Mouse (Mus musculus): ENCODE results near the gene Fem1b. TPM values are rescaled to one million over a fixed set of nuclear protein-coding genes. Genes with fewer than 3 reads are reported as not detected.

The Fem1b gene
- polyA plus RNA-seq, 1 experiment from 2014 or later: 17.7 TPM

DNA sequence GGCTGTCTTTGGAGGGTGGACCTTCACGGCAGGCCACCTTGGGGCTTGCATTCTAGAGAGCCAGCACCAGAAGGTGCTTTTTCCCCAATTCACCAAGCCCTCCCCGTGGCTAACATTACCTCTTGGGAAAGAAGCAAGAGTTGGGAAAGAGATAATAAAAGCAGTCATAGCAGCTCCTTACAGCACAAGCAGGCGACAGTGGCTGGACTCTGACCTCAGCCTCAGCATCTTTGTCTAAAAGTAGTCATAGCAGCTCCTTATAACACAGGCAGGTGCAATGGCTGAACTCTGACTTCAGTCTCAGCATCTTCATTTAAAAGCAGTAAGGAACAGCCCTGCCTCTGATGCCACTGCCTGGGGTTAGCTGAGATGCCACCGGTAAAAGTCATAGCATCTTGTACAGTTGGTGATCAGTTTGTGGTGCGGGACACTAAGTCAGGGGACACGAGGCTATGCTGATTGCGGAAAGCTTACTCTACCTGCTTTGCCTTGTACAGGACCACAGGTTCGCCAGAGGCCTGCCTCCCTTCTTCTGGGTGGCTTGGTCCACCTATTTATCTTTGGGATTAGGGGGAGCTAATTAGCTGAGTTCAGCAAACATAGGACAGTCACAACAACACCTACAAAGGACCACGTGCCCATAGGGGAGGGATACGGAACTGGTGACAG, 31.8 kb upstream of the Fem1b start:
- no peak for ATAC-seq (ENCODE audit: insufficient number of reproducible peaks, low FRiP score, low TSS enrichment, low read depth)
- H3K9me3 ChIP-seq (replicated peaks): no peaks in the 10 kb centered on the region
- no peak overlapping the region for H3K27ac ChIP-seq (replicated peaks)
- 78% methylated on average over 10 of the region's 10 CpGs for WGBS
- H3K4me1 ChIP-seq: peaks cover 29% of the 10 kb centered on the region
- no peak overlapping the region for H3K9ac ChIP-seq
- no peaks in the 10 kb centered on the region for H3K27me3 ChIP-seq
- no peak overlapping the region for H3K4me3 ChIP-seq (replicated peaks)
- H3K36me3 ChIP-seq: 0 out of 2 replicates have a peak, but pooled peaks cover 6% of the 10 kb centered on the region
- no peak overlapping the region for H3K4me2 ChIP-seq (replicated peaks)

DNA sequence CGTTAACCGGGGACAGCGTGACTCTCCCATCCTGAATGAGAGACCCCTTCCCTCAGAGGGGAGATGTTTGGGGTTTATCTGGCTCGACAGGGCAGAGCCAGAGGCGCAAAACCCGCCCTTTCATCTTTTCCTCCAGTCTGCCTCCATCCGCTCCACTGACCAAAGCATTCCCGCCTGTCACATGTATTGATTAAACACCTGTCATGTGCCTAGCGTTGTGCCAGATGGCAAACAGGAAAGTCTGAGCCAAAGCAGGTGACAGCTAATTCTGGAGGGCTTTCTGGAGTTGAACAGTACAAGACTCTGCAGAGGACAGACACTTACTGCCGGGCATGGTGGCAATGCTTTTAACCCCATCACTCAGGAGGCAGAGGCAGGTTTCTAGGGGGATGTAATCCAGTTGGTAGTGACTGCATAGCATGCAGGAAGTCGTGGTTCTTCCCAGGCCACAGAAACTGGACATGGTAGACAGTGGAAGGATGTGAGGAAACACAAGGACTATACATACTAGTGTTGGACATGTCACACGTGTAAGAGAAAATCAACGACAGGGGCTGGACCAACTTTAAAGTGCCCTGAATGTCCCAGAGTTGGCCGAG, 27.5 kb upstream of the Fem1b start:
- WGBS: 11% methylated on average over 14 of the region's 14 CpGs
- Histone ChIP-seq H3K4me1 (peaks cover 28% of the 10 kb centered on the region), H3K9me3 (replicated peaks) (no peaks in the 10 kb centered on the region), H3K36me3 (no peaks in the 10 kb centered on the region), H3K4me2 (replicated peaks) (peak overlapping the region; percentile 82), H3K27ac (replicated peaks) (peak overlapping the region; percentile 94), H3K4me3 (replicated peaks) (peak overlapping the region; percentile 71), H3K9ac (peak overlapping the region; percentile 82), H3K27me3 (no peaks in the 10 kb centered on the region)
- ATAC-seq (ENCODE audit: insufficient number of reproducible peaks, low FRiP score, low TSS enrichment, low read depth): peak; percentile 32; the same call in 1 of the 2 replicates

DNA sequence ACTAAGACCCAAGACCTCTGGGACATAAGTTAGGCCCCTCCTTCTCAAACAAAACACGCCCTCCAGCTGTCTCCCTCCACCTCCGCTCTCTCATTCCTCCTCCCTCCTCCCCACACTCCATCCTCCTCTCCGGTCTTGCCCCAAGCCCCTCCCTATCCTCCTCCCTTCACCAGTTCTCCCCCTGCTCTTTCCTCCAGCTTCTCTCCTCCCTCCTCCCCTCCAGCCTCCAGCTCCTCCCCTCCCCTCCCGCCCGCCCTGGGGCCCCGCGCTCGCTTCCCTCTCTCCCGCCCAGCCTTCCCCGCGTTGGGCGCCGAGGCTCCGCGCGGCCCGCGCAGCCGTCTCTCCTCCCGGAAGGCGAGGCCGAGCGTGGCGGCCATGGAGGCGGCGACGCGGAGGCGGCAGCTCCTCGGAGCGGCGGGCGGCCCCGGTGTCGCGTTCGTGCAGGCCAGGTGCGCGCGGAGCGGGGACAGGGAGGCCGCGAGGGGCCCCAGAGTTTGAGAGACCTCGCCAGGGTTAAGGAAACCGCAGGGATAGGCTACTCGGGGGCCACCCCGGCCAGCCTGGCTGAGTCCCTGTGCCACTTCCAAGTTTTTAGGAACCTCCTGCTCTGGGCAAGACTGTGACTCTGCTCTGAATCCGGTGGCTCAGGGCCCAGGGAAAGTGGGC, 26.9 kb upstream of the Fem1b start, which contains the start of gene Cln6:
TSS of gene Cln6 (plus strand) at position 280 of the 666 bp plus-strand sequence.
- ATAC-seq (ENCODE audit: insufficient number of reproducible peaks, low FRiP score, low TSS enrichment, low read depth): peak; percentile 93
- H3K9me3 ChIP-seq (replicated peaks): no peaks in the 10 kb centered on the region
- WGBS: under 1% methylated on average over 39 of the region's 48 CpGs

DNA sequence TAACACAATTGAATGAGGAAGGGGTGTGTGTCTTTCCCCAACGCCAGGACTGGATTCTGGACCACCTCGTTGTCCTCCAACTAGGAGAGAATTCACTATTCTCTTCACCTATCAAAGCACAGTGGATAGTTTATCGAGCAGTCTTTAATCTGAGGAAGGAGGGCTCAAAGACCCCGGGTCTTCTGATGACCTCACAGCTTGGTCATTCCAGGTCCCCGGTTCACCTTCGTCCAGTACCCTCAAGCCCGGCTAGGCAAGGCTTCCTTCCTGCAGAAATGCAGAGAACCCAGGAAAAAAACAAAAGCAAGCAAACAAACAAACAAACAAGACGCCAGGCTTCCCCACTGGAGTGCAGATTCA, 26.4 kb upstream of the Fem1b start:
- Histone ChIP-seq H3K9ac (no peak overlapping the region), H3K27me3 (no peaks in the 10 kb centered on the region), H3K4me1 (peaks cover 28% of the 10 kb centered on the region), H3K27ac (replicated peaks) (peak overlapping the region; percentile 82), H3K4me2 (replicated peaks) (peak overlapping the region; percentile 82), H3K36me3 (no peaks in the 10 kb centered on the region), H3K9me3 (replicated peaks) (no peaks in the 10 kb centered on the region), H3K4me3 (replicated peaks) (peak overlapping the region; percentile 71)
- WGBS: 20% methylated on average over 8 of the region's 8 CpGs
- ATAC-seq (ENCODE audit: insufficient number of reproducible peaks, low FRiP score, low TSS enrichment, low read depth): no peak

More for the DNA sequence above, 26.9 kb upstream of the Fem1b start, which contains the start of gene Cln6:
- no peaks in the 10 kb centered on the region for H3K36me3 ChIP-seq
- H3K9ac ChIP-seq: peak within 1 kb of the TSS; percentile 82
- peak within 1 kb of the TSS; percentile 71 for H3K4me3 ChIP-seq (replicated peaks)
- H3K27ac ChIP-seq (replicated peaks): peak within 1 kb of the TSS; percentile 94
- peaks cover 28% of the 10 kb centered on the region for H3K4me1 ChIP-seq
- H3K4me2 ChIP-seq (replicated peaks): peak within 1 kb of the TSS; percentile 82
- no peaks in the 10 kb centered on the region for H3K27me3 ChIP-seq

DNA sequence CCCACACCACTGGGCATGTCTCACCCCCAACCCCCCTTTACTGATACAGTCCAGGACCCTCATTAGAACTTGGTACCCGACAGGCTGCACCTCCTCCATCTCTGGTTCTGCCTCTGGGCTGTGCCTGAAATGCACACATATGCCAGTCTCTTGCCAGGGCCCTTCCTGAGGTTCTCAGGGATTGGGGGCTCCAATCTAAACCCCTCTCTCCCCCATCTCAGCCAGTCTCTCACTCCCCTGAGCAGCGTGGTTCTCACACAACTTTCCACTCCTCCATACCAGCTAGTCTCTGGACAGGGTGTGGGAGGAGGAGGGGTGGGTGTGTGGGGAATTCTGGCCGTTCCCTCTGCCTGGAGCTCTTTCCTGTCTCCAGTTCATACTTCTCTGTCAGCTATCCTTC, 25.9 kb upstream of the Fem1b start:
- H3K27ac ChIP-seq (replicated peaks): peak overlapping the region; percentile 82
- no peaks in the 10 kb centered on the region for H3K36me3 ChIP-seq
- no peak overlapping the region for H3K4me2 ChIP-seq (replicated peaks)
- no peaks in the 10 kb centered on the region for H3K27me3 ChIP-seq
- peaks cover 28% of the 10 kb centered on the region for H3K4me1 ChIP-seq
- no peak for ATAC-seq (ENCODE audit: insufficient number of reproducible peaks, low FRiP score, low TSS enrichment, low read depth)
- 39% methylated on average over 3 of the region's 3 CpGs for WGBS
- no peak overlapping the region for H3K4me3 ChIP-seq (replicated peaks)
- H3K9me3 ChIP-seq (replicated peaks): no peaks in the 10 kb centered on the region
- H3K9ac ChIP-seq: no peak overlapping the region

DNA sequence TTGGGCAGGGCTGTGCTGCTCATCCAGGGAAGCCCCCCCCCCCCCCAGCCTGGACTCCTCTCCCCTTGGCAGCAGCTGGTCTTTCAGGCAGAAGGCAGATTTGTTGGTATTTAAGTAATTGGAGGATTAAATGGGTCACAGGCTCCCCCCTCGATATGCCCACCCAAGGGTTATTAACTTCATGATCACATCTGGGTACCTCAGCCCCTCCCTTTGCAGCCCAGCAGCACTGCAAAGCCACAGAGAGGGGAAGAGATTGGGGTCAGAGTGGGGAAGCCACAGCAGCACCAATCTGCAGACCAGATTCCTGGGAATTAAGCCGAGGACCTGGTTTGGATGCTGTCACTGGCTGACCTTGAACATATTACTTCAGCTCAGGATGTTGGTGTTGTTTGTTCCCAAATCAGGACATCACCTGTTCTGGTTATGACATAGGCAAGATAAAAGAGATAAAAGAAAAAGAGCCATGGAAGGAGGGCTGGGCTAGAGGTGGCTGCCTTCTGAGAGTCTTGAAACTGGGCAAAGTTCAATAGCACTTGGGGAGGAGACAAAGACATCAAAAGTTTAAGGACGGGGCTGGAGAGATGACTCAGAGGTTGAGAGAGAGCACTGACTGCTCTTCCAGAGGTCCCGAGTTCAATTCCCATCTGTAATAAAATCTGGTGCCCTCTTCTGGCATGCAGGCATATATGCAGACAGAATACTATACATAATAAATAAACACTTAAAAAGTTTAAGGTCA, 24.1 kb upstream of the Fem1b start:
- ATAC-seq (ENCODE audit: insufficient number of reproducible peaks, low FRiP score, low TSS enrichment, low read depth): no peak
- Histone ChIP-seq H3K9me3 (replicated peaks) (no peaks in the 10 kb centered on the region), H3K4me3 (replicated peaks) (no peak overlapping the region), H3K27ac (replicated peaks) (no peak overlapping the region), H3K4me2 (replicated peaks) (no peak overlapping the region), H3K4me1 (peaks cover 28% of the 10 kb centered on the region), H3K27me3 (no peaks in the 10 kb centered on the region), H3K36me3 (no peaks in the 10 kb centered on the region), H3K9ac (no peak overlapping the region)
- 51% methylated on average over 4 of the region's 4 CpGs for WGBS

DNA sequence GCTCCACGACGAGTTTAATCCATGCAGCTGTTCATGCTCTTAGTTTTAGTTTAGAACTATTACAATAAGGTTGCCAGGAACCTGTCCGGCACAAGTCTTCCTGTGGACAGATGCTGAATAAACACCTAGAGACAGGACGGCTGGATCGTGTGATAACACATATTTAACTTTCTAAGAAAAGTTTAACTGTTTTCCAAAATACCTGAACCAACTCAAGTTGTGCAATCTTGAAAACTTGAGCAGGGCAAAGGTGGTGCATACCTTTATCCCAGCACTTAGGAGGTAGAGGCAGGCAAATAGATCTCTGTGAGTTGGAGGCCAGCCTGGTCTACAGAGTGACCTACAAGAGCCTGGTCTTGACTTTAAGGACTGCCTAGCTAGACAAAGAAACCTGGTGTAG, 23.2 kb upstream of the Fem1b start:
- 75% methylated on average over 5 of the region's 5 CpGs for WGBS
- no peaks in the 10 kb centered on the region for H3K9me3 ChIP-seq (replicated peaks)
- no peak for ATAC-seq (ENCODE audit: insufficient number of reproducible peaks, low FRiP score, low TSS enrichment, low read depth)
- no peaks in the 10 kb centered on the region for H3K36me3 ChIP-seq
- H3K4me2 ChIP-seq (replicated peaks): no peak overlapping the region
- H3K27me3 ChIP-seq: no peaks in the 10 kb centered on the region
- no peak overlapping the region for H3K9ac ChIP-seq
- H3K4me1 ChIP-seq: peaks cover 19% of the 10 kb centered on the region
- no peak overlapping the region for H3K4me3 ChIP-seq (replicated peaks)
- no peak overlapping the region for H3K27ac ChIP-seq (replicated peaks)

DNA sequence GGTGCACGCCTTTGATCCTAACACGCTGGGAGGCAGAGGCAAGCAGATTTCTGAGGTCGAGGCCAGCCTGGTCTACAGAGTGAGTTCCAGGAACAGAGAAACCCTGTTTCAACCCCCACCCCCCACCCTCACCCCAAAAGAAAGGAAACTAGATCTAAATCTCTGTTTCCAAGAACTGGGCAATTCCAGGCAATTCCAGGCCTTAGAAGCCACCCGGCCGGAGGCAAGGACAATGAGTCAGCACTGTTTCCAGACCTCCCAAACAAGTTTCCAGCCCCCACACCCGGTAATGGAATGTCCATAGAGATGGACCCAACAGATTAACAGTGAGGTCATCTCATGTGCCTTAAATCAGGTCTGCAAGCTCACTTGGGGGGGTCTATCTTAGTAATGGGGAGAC, 18.1 kb upstream of the Fem1b start:
- no peak for ATAC-seq (ENCODE audit: insufficient number of reproducible peaks, low FRiP score, low TSS enrichment, low read depth)
- Histone ChIP-seq H3K27ac (replicated peaks) (no peak overlapping the region), H3K27me3 (no peaks in the 10 kb centered on the region), H3K9me3 (replicated peaks) (no peaks in the 10 kb centered on the region), H3K4me3 (replicated peaks) (no peak overlapping the region), H3K36me3 (no peaks in the 10 kb centered on the region), H3K4me1 (peaks cover 15% of the 10 kb centered on the region; the same call in 1 of the 2 replicates), H3K4me2 (replicated peaks) (no peak overlapping the region), H3K9ac (no peak overlapping the region)
- 76% methylated on average over 6 of the region's 6 CpGs for WGBS

DNA sequence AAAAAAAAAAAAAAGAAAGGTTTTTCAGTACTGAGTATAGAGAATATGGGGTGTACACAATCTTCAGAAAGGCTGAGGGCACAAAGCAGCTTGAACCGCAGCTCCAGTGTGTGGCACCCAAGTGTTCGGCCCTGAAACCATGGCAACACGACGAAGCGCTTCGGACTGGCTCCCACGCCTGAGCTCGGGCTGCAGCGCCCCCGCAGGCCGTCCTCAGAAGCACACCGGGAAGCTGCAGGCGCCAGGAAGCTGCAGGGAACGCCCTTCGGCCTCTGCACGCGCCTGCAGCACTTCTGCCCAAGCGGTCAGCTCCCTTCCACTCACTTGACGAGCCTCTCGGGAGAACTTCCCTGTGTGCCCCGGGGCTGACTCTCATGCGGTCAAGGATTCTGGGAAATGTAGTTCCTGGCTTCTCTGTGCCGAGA, 16.9 kb upstream of the Fem1b start:
- ATAC-seq (ENCODE audit: insufficient number of reproducible peaks, low FRiP score, low TSS enrichment, low read depth): peak; percentile 91
- Histone ChIP-seq H3K36me3 (no peaks in the 10 kb centered on the region), H3K4me2 (replicated peaks) (peak overlapping the region; percentile 51), H3K27ac (replicated peaks) (peak overlapping the region; percentile 68), H3K9ac (no peak overlapping the region), H3K9me3 (replicated peaks) (no peaks in the 10 kb centered on the region), H3K27me3 (no peaks in the 10 kb centered on the region), H3K4me1 (peaks cover 15% of the 10 kb centered on the region; the same call in 1 of the 2 replicates), H3K4me3 (replicated peaks) (peak overlapping the region; percentile 42)
- under 1% methylated on average over 23 of the region's 23 CpGs for WGBS

DNA sequence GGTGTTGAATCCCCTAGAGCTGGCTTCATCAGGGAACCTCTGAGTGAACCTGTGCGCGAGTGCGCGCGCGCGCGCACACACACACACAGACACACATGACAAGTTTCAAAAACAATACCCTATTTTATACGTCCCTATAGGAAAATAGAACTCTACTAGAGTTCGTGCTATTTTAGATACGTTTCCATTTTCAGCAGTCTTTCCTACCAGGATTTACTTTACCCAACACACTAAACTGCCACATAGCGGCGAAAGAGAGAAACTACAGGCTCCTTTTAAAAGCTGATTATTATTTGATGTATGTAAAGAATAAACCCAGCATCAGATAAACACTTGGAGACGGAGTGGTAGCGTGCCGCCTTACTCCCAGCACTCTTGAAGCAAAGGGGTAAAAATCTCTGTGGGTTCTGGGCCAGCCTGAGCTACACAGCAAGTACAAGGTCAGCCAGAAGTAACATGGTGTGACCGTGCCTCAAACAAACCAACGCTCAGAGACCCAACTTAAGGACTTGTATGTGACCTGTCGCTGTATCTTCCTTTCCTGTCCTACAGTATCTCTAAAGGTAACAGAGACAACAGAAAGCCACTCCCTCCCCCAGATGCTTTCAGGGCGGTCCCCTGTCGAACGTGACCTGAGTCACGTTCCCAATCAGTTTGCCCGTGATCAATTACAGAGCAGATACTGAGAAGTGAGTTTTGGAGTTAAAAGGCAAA, 16.4 kb upstream of the Fem1b start:
- no peaks in the 10 kb centered on the region for H3K27me3 ChIP-seq
- H3K27ac ChIP-seq (replicated peaks): peak overlapping the region; percentile 68
- peaks cover 15% of the 10 kb centered on the region; the same call in 1 of the 2 replicates for H3K4me1 ChIP-seq
- H3K9me3 ChIP-seq (replicated peaks): no peaks in the 10 kb centered on the region
- H3K9ac ChIP-seq: 0 out of 2 replicates have a peak overlapping the region, but pooled peaks have one; percentile 6
- H3K4me3 ChIP-seq (replicated peaks): peak overlapping the region; percentile 42
- peak overlapping the region; percentile 51 for H3K4me2 ChIP-seq (replicated peaks)
- H3K36me3 ChIP-seq: no peaks in the 10 kb centered on the region
- no peak for ATAC-seq (ENCODE audit: insufficient number of reproducible peaks, low FRiP score, low TSS enrichment, low read depth)
- WGBS: 6% methylated on average over 24 of the region's 24 CpGs

Measured in embryonic facial prominence, embryonic 15.5 days (tissue).